Mouse (Mus musculus) c-Kit-negative CD71-positive TER-119-positive erythroid progenitor cells, embryonic 14.5 days (primary cell): ENCODE data around the gene Gm49721.
"Not testable (repeated sequence)": the region's sequence is repeated elsewhere in the genome, so short reads cannot be mapped to it uniquely, and the experiment has no call there.

ENCODE experiments used
- DNase-seq: peaks from one replicate; pipeline ENCODE4 v3.0.0-alpha.2; 2013; ENCODE audit warnings: low read depth, low spot score

Gm49721 gene

GRCm38 (mm10) chr17:6978287-6979248 is at the start of gene Gm49721:
TSS of gene Gm49721 (plus strand) at chr17:6978904.
- DNase-seq, result not testable (repeated sequence)

DNA sequence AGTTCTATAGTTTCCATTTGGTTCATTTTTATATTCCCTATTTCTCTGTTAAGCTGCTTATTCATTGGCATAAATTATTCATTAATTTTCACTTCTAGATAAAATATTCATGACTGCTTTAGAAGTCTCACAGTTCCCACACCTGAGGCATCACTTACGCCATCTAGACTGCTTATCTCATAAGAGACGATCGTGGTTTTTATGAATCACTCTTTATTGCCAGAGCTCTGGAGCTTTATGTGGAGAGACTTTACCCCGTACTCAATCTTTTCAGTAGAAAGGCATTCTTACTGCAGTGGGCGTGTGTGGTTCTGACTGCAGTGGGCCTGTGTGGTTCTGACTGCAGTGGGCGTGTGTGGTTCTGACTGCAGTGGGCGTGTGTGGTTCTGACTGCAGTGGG is 47.1 kb upstream of the Gm49721 start:
- not testable (repeated sequence) for DNase-seq

- not testable (repeated sequence) for DNase-seq
These were observed 36.1 kb upstream of the Gm49721 start for GRCm38 (mm10) chr17:6942560-6942959.

DNA sequence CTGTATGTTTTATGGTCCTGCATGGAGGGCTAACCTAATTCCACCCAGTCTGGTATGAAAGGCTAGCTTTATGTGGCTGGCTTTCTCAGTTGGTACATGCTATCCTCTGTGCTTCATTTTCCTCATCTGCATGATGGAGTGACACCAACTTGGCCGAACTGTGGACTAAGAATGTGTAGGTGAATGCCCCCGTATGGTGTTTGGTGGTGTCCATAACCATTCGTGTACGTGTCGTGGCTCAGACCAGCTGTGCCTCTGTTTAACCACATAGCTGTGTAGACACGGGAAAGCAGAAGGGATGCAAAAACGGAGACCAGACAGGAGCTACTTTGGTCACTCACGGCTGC is 31.1 kb upstream of the Gm49721 start:
- not testable (repeated sequence) for DNase-seq

DNA sequence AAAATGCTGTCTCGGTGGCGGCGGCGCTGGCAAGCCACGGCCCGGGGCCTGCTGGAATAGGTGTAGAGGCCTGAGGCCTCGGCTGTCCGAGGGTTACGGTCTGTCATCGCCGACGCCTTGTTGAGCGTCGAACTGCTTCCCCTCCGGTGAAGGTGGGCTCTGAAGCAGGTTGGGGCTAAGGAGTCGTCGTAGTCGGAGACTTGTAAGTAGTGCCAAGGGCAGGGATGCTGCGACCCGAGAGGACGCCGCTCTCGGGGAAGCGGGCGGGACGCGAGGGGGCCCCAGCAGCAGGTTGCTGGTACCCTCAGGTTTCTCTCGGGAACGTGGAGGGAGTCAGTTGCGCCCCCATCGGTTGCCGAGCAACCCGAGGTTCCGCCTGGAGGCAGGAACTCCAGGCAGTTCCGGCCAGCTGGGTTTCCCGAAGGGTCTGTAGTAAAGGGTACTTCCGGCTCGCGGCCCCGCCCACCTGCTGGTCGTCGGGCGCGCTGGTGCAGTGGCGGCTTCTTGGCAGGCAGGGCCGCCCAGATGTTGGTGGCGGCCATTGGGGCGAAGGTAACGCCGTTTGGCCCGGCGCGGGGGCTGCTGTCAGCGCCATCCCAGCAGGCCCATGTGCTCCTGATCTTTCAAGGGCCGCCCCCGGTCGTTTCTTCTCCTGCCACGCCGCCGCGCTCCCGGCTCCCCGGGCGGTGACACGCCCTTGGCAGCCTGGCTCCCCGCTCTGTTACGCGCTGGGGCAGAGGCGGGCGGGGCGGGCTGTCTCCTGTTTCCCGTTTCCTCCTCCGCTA is 30.5 kb upstream of the Gm49721 start, which contains the start of gene Rsph3b:
TSS of gene Rsph3b (minus strand) at position 699 of the 785 bp plus-strand sequence.
- DNase-seq, result not testable (repeated sequence)

DNA sequence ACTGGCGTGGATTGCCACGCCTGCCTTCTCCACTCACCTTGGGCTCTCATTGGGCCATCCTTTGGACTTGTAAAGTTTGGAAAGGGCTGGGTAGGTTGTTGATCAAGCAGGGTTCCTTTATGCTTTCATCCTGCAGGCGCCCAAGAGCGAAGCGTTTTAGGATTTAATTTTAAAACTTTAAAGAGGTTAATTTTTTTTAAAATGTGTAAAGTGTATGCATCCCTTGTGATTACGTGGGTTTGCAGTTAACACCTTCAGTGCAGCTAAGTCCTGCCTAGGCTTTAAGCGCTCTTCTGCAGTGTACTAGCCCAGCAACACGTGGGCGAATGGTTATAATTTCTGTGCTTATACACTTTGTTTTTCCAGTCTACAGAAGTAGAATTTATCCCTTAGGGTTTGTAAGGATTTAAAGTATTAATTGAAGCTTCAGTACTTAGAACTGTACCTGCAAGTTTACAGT is 29.9 kb upstream of the Gm49721 start:
- not testable (repeated sequence) for DNase-seq

DNA sequence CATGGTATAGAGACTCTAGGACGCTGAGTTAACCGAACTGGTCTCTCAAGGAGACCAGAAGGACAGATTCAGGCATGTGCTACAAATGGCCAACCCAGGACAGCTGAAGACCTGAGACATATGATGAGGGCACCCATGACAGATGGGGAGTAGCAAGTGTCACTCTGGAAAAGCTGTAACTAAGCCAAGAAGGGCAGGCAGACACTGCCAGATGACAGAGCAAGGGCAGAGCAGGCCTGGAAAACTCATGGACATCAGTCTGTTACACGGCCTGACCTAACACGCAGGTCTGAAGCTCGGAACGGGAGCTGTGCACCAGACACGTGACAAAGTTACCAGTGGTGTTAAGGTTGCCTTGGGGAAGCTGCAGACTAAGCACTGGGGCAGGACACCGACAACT is 19.8 kb upstream of the Gm49721 start:
- not testable (repeated sequence) for DNase-seq

DNA sequence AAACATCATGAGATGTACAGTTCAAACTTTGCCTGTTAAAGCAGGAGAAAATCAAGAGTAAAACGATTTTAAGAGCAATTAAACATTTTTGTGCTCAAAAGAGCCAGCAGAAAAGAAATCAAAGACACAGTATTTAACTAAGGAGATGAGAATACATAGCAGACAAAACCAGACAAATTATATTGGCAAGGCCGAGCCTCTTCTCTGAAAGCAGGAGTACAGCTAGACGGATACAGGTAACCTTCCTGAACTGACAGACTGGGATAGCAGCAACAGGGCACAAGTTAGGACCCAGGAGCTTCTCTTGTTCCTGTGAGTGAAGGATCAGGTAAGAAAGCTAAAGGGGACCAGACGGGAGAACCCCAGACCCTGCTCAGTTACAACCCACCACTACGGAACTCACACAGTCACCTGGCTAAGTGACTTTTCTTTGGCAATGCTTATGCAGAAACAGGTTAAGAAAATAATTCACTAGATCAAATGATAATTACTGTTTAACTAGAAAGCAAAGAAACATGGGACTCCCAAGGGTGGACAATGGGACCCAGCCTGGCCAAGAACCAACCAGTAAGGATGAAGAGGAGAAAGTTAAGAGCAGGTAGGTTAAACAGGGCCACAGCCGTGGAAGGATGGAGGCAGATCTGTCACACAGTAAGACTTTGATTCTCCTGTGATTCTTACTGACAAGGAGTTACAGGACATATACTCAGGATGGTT is 19.0 kb upstream of the Gm49721 start:
- DNase-seq, result not testable (repeated sequence)

DNA sequence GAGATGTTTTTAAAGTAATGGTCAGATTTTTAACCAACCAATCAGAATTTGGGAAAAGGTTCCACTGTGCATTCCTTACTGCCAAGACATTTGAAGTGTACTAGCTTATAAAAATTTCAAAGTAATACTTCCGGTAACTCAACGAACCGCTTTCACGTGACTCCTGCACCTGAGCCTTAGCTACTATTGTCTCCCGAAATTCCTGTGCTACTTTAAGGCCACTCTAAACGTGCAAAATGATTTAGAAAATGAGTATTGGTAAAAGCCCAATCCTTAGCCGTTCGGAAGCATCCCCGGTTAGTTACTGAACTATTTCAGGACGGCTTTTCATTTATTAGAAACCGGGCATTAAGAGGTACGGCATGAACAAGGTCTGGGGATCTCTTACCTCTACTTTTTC is 18.4 kb upstream of the Gm49721 start:
- not testable (repeated sequence) for DNase-seq

GRCm38 (mm10) chr17:6960776-6961175 is 17.9 kb upstream of the Gm49721 start, which contains the start of gene Tagap1:
TSS of gene Tagap1 (minus strand) at chr17:6961156.
- DNase-seq, result not testable (repeated sequence)

DNA sequence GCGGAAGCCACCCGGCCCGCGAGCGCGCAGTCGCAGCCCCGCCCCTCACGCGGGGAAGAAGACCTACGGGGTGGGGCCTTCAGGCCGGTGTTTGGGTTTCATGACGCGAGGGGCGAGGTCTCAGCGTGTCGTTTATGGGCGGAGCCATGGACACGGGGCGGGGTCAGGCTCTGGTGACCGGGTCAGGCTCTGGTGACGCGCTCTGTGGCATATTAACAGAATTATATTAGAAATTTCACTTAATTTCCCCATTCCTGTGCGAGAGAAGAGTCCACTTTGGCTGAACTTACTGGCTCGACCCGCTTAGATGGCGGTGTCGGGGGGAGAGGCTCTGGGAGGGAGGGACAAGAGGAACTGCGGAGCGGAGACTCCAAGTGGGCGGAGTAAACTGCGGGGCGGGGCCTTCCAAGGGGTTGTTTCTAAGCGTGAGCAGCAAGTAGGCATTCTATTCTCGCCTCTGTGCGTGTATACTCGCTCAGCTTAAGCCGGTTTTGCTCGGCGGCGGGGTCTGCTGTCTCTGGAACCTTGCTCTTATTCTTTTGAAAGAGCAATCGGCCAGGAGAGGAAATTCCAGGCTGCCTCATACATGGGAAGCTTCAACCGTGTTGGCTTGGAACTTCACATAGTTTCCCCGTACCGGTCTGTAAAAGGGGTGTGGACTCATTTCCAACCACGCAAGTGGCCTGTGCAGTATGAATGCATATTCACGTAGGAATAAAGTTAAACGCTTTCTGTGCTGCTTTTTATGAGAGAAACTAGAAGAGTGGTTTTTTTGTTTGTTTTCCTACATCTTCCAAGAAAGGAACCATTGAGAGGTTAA is 17.3 kb upstream of the Gm49721 start:
- not testable (repeated sequence) for DNase-seq

DNA sequence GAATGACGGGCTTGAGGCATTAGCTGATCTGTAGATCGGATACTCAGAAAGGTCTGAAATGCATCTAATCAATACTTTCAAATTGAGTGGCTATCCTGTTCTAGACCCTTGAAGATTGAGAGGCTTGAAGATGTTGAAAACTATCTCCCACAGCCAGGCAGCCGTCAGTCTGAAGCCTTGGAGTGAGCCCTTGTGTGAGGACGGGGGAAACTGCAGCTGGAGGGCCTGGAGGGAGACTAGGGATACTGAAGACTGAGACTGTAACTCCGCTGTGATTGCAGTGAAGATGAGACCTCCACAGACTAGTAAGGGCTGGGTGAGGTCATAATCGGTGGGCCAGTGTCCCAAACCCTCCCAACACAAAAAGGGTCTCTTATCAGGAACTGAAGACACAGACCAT is 16.4 kb upstream of the Gm49721 start:
- not testable (repeated sequence) for DNase-seq

- not testable (repeated sequence) for DNase-seq
These were observed 15.8 kb upstream of the Gm49721 start for GRCm38 (mm10) chr17:6962936-6963335.

GRCm38 (mm10) chr17:6965364-6965763 is 13.3 kb upstream of the Gm49721 start:
- DNase-seq, result not testable (repeated sequence)

DNA sequence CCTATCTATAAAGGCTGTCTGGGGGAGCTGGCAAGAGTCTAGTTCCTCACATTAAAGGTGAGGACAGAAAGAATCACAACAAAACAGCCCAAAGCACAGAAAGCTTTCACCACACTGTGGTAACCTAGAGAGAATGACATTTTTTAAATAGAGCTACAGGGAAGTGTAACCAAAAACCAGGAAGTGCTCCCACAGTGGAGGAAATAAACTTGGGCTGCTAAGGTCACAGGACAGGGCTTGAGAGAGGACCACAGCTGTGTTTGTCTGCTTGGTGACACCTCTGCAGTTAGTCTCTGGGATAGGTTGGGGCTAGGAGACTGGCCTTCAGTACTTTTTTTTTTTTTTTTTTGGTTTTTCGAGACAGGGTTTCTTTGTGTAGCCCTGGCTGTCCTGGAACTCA is 11.0 kb upstream of the Gm49721 start:
- DNase-seq, result not testable (repeated sequence)

- not testable (repeated sequence) for DNase-seq
These were observed 8.4 kb upstream of the Gm49721 start, which contains the start of gene Rnaset2b for GRCm38 (mm10) chr17:6970334-6970733. TSS of gene Rnaset2b (plus strand) at chr17:6970634.

GRCm38 (mm10) chr17:6971238-6971637 is 7.5 kb upstream of the Gm49721 start:
- DNase-seq, result not testable (repeated sequence)

GRCm38 (mm10) chr17:6972836-6973396 is 5.8 kb upstream of the Gm49721 start:
- not testable (repeated sequence) for DNase-seq

DNA sequence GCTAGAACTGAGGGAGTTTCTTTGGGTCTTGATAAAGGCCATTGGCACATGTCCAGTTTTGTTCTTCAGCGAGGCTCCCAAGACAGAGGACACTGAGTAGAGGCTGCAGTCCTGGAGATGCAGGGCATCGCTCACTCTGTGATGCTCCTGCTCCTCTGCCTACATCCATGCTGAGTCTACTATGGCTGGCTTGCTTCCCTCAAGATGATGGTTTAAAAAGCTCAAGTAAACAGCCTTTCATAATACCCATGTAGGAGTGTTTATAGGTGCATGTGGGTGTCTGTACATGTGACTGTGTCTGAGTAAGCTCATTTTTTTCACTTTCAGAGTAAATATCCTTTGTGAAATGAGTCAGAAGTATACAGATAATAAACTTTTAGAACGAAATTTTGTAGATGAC is 3.7 kb upstream of the Gm49721 start:
- DNase-seq, result not testable (repeated sequence)

DNA sequence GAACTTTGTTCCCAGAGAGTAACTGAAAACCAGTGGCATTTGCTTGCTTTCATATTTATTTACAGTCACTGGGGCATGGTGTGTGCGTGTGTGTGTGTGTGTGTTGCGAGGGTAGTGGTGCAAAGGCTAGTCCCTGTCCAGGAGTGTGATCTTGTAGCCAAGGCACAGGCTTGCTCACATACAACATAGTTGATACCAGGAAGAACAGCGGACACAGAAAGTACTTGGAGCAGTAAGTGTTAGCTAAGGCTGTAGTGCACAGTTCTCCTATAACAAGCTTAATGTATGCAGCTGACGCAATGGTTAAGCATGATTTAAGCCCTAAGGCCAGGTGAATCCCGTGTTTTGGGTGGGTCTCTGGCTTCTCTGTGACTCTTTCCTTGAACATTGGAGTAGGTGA is 676 bp downstream of the Gm49721 start:
- not testable (repeated sequence) for DNase-seq
